Mouse (Mus musculus) liver, postnatal 0 days (tissue): Measurements from ENCODE around the gene Cpm. TPM values are rescaled to one million over a fixed set of nuclear protein-coding genes. Genes with fewer than 3 reads are reported as not detected.

Source experiments
- ATAC-seq: fragments of 200-750 bp; cut with Nextera tagmentation; 2 replicates; pipeline ENCODE4 v1.8.0; 2017; ENCODE audit warnings: mild to moderate bottlenecking, moderate library complexity
- DNase-seq: peaks from one replicate; pipeline ENCODE4 v3.0.0-alpha.2; 2016
- H3K27ac ChIP-seq: fragments of 300-500 bp; sonication (generic); 2 replicates; pipeline ENCODE4 v1.5.1; 2014; ENCODE audit warnings: antibody characterized with exemption, moderate library complexity, mild to moderate bottlenecking, low read depth
- H3K27me3 ChIP-seq: fragments of 300-500 bp; sonication (generic); 2 replicates; pipeline ENCODE4 v1.6.1; 2014; ENCODE audit warnings: low read length, control low read depth, mixed read lengths; ENCODE audit not compliant: insufficient read depth
- H3K36me3 ChIP-seq: fragments of 300-500 bp; sonication (generic); replicated peaks from 2 replicates; pipeline ENCODE4 v1.6.1; 2014; ENCODE audit warnings: mild to moderate bottlenecking, control low read depth, low read length, moderate library complexity, mixed read lengths; ENCODE audit not compliant: insufficient read depth
- H3K4me1 ChIP-seq: fragments of 300-500 bp; sonication (generic); 2 replicates; pipeline ENCODE4 v1.6.1; 2014; ENCODE audit warnings: antibody characterized with exemption, mild to moderate bottlenecking, control low read depth; ENCODE audit not compliant: insufficient read depth
- H3K4me2 ChIP-seq: fragments of 300-500 bp; sonication (generic); 2 replicates; pipeline ENCODE4 v1.6.1; 2014; ENCODE audit warnings: low read depth, mild to moderate bottlenecking, low read length, moderate library complexity, mixed read lengths
- H3K4me3 ChIP-seq: fragments of 300-500 bp; sonication (generic); 2 replicates; pipeline ENCODE4 v1.5.1; 2014; ENCODE audit warnings: low read depth, low read length
- H3K9ac ChIP-seq: fragments of 300-500 bp; sonication (generic); replicated peaks from 2 replicates; pipeline ENCODE4 v1.6.1; 2014; ENCODE audit warnings: mild to moderate bottlenecking, moderate library complexity
- H3K9me3 ChIP-seq: fragments of 300-500 bp; sonication (generic); 2 replicates; pipeline ENCODE4 v1.6.1; 2016; ENCODE audit warnings: mild to moderate bottlenecking, control low read depth, low read length, mixed read lengths
- CTCF ChIP-seq: sonication (generic); IDR thresholded peaks from 2 replicates; pipeline ENCODE4 v1.5.1; 2016; ENCODE audit warnings: antibody characterized with exemption, low read depth
- EP300 ChIP-seq: IDR thresholded peaks from 2 replicates; pipeline ENCODE4 v1.6.1; 2016; ENCODE audit warnings: antibody characterized with exemption, low read depth, mild to moderate bottlenecking
- WGBS: fragments of 180-500 bp; shearing (Covaris S2); extraction: QIAGEN DNeasy Blood & Tissue Kit; methylation state at CpG from one replicate; pipeline ENCODE4 v1.1.7; 2014; ENCODE audit not compliant: insufficient replicate concordance; 5-methylcytosine and 5-hydroxymethylcytosine counted together
- polyA plus RNA-seq: library from polyadenylated mRNA; unstranded; fragments of >200 nt; fragmentation: Nextera tagmentation; extraction: Ambion mirVana; gene quantifications from 2 replicates; pipeline ENCODE4 v1.2.1, GENCODE M21; 2015

The Cpm gene
- polyA plus RNA-seq, 1 experiment from 2014 or later = 7.0 TPM

- DNase-seq = no peak
- no peak overlapping the region for H3K27ac ChIP-seq
- no peak overlapping the region for H3K4me3 ChIP-seq
- WGBS = 73% methylated on average over 5 of the region's 5 CpGs
- no peaks in the 10 kb centered on the region for H3K4me1 ChIP-seq
- H3K27me3 ChIP-seq = no peaks in the 10 kb centered on the region
- H3K9me3 ChIP-seq = no peaks in the 10 kb centered on the region
- no peaks in the 10 kb centered on the region for H3K36me3 ChIP-seq
- no peak overlapping the region for H3K4me2 ChIP-seq
- TF ChIP-seq CTCF = no peak
- no peak for TF ChIP-seq EP300
- ATAC-seq = no peak
- no peak overlapping the region for H3K9ac ChIP-seq
These were observed 41.5 kb downstream of the Cpm start for GRCm38 (mm10) chr10:117670791-117671190.

DNA sequence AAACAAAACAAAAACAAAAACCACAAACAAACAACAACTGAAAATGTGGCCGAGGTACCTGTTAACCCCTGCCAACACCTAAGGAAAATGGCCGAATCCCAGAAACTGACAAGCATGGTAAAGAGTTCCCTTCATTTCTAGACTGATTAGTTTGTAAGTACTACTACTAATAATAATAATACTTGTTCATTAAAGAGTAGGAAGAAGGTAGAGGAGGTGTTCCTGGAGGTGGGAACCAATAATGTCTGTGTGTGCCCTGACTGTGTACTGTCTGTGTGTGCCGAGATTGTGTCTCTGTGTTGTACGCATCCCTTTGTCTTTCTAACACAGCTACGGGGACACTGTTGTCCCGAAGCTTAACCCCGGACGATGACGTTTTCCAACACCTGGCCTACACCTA lies 42.0 kb downstream of the Cpm start:
- Histone ChIP-seq H3K27me3 (no peaks in the 10 kb centered on the region), H3K4me1 (no peaks in the 10 kb centered on the region), H3K9me3 (no peaks in the 10 kb centered on the region), H3K9ac (no peak overlapping the region), H3K36me3 (no peaks in the 10 kb centered on the region), H3K27ac (no peak overlapping the region), H3K4me3 (no peak overlapping the region), H3K4me2 (no peak overlapping the region)
- DNase-seq (no peak), ATAC-seq (no peak)
- 83% methylated on average over 9 of the region's 9 CpGs for WGBS
- TF ChIP-seq CTCF (no peak), EP300 (no peak)

GRCm38 (mm10) chr10:117671930-117672666 lies 42.8 kb downstream of the Cpm start:
- DNase-seq = no peak
- no peak for ATAC-seq
- Histone ChIP-seq H3K36me3 (no peaks in the 10 kb centered on the region), H3K4me2 (no peak overlapping the region), H3K27me3 (no peaks in the 10 kb centered on the region), H3K9me3 (no peaks in the 10 kb centered on the region), H3K9ac (no peak overlapping the region), H3K27ac (no peak overlapping the region), H3K4me3 (no peak overlapping the region), H3K4me1 (no peaks in the 10 kb centered on the region)
- 79% methylated on average over 13 of the region's 13 CpGs for WGBS
- no peak for TF ChIP-seq EP300
- TF ChIP-seq CTCF = no peak

DNA sequence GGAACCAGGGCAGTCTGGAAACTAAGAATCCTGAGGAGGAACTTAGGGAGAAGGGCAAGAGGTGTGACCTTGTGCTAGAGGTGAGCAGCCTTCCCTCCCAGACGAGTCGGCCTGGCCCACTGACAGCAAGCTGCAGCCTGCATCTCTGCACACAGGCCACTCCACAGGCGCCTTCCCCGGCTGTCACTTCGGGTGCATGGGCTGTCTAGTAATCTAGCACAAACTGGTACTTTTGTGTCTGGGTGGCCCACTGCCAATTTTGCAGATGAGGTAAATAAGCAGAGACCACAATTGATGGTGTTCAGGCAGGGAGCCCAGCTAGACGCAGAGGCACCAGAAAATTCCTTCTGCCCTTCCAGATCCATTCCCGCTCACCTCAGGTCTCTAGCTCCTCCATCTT lies 43.4 kb downstream of the Cpm start:
- TF ChIP-seq EP300 = no peak
- no peak for TF ChIP-seq CTCF
- no peak for ATAC-seq
- no peak overlapping the region for H3K9ac ChIP-seq
- no peaks in the 10 kb centered on the region for H3K27me3 ChIP-seq
- no peak overlapping the region for H3K4me3 ChIP-seq
- H3K27ac ChIP-seq = no peak overlapping the region
- no peaks in the 10 kb centered on the region for H3K36me3 ChIP-seq
- H3K9me3 ChIP-seq = no peaks in the 10 kb centered on the region
- no peaks in the 10 kb centered on the region for H3K4me1 ChIP-seq
- no peak overlapping the region for H3K4me2 ChIP-seq
- WGBS = 79% methylated on average over 7 of the region's 7 CpGs
- DNase-seq = no peak

DNA sequence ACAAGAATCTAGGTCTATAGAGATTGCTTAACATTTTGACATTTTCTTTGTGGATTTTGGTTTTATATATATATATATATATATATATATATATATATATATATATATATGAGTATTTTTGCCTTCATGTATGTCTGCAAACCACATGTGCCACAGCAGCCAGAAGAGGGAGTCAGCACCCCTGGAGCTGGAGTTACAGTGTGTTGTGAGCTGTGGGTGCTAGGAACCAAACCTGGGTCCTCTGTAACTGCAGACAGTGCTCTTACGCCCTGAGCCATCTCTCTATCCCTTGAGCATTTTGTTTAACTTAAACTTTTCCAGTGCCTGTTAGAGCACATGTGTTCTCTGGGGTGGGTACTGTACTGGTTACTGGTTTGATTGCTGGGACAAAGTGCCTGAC lies 44.6 kb downstream of the Cpm start:
- TF ChIP-seq EP300 = no peak
- 82% methylated on average over 1 of the region's 1 CpGs for WGBS
- Histone ChIP-seq H3K36me3 (no peaks in the 10 kb centered on the region), H3K27me3 (no peaks in the 10 kb centered on the region), H3K4me3 (no peak overlapping the region), H3K9ac (no peak overlapping the region), H3K9me3 (no peaks in the 10 kb centered on the region), H3K27ac (no peak overlapping the region), H3K4me1 (no peaks in the 10 kb centered on the region), H3K4me2 (no peak overlapping the region)
- ATAC-seq = no peak
- no peak for DNase-seq

- Histone ChIP-seq H3K9me3 (no peaks in the 10 kb centered on the region), H3K36me3 (no peaks in the 10 kb centered on the region), H3K9ac (no peak overlapping the region), H3K4me2 (no peak overlapping the region), H3K27ac (no peak overlapping the region), H3K4me3 (no peak overlapping the region), H3K27me3 (no peaks in the 10 kb centered on the region), H3K4me1 (no peaks in the 10 kb centered on the region)
- 76% methylated on average over 3 of the region's 3 CpGs for WGBS
- DNase-seq (no peak), ATAC-seq (no peak)
- no peak for TF ChIP-seq EP300
- no peak for TF ChIP-seq CTCF
These were observed 45.2 kb downstream of the Cpm start for GRCm38 (mm10) chr10:117674359-117675019.
